Comparison of ENCODE assay signal across 26 mouse cellular contexts in the genomic region with DNA sequence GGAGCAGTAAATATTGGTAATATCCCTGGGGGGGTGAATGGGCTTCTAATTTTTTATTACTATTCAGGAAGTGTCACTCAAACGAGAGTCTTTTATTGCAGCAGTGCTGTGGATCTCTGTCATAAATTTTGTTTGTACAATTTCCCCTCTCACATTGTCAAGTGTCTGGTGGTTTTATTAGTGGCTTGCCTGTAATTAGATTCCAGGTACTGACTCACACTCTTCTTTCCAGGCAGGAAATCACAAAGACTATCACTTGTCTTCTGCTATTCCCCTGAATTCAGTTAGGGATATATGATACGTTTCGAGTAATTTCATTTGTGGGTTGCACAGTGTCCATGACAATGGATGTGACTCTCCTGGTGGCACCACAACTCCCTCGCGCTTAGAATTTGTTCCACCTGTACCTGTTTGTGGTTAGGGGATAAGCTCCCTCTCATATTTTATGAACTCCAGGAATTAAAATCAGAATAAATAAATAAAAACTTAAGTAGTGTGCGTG.
"Had no signal": no experiment of that assay in that cellular context is flagged by ENCODE, and none has a peak within 500 bp of the region (broad histone marks: within the 10 kb centered on the region; RNA-seq: fewer than 3 reads in every experiment).

No protein-coding gene starts in this region.

- H3K4me1 ChIP-seq: heart, embryonic 10.5 days; heart, embryonic 12.5 days; hindbrain, embryonic 10.5 days; hindbrain, embryonic 12.5 days; intestine, embryonic 15.5 days; liver, embryonic 13.5 days; liver, embryonic 15.5 days had no signal

- H3K36me3 ChIP-seq: heart, embryonic 10.5 days; heart, embryonic 12.5 days; hindbrain, embryonic 10.5 days; hindbrain, embryonic 12.5 days; intestine, embryonic 15.5 days; limb, embryonic 13.5 days; liver, embryonic 13.5 days; liver, embryonic 15.5 days had no signal

- ATAC-seq: hindbrain, embryonic 16.5 days; inflammation-experienced regulatory T-cells, adult 6 months; intestine, embryonic 15.5 days; intestine, postnatal 0 days; liver, postnatal 0 days had no signal

- H3K9ac ChIP-seq: heart, embryonic 12.5 days; hindbrain, embryonic 12.5 days; hindbrain, embryonic 14.5 days; intestine, embryonic 15.5 days; limb, embryonic 13.5 days; liver, embryonic 13.5 days; liver, embryonic 15.5 days; liver, postnatal 0 days had no signal

- H3K4me3 ChIP-seq: gastrocnemius, adult 2 months; heart, embryonic 10.5 days; heart, embryonic 12.5 days; hindbrain, embryonic 10.5 days; hindbrain, embryonic 12.5 days; intestine, embryonic 15.5 days; layer of hippocampus, adult 2 months; left cerebral cortex, adult 2 months; limb, embryonic 13.5 days; liver, embryonic 13.5 days; liver, embryonic 15.5 days had no signal

- H3K27me3 ChIP-seq: heart, embryonic 12.5 days; hindbrain, embryonic 12.5 days; intestine, embryonic 15.5 days; limb, embryonic 13.5 days; liver, embryonic 13.5 days; liver, embryonic 15.5 days had no signal

- H3K4me2 ChIP-seq: heart, embryonic 12.5 days; hindbrain, embryonic 12.5 days; hindbrain, embryonic 14.5 days; intestine, embryonic 15.5 days; limb, embryonic 13.5 days; liver, embryonic 11.5 days; liver, embryonic 13.5 days; liver, embryonic 15.5 days had no signal

- H3K9me3 ChIP-seq: heart, embryonic 10.5 days; heart, embryonic 12.5 days; hindbrain, embryonic 10.5 days; hindbrain, embryonic 12.5 days; intestine, embryonic 15.5 days; limb, embryonic 13.5 days; liver, embryonic 13.5 days; liver, embryonic 15.5 days had no signal

- DNase-seq: gastrocnemius, adult 2 months; gastrocnemius, postnatal 10 days; gastrocnemius, postnatal 25 days; heart, adult 18-20 months; heart, postnatal 10 days; heart, postnatal 4 days; kidney, adult 18-20 months; kidney, adult 8-10 months; kidney, postnatal 14 days; liver; liver, embryonic 13.5 days; liver, postnatal 0 days had no signal

- H3K27ac ChIP-seq: gastrocnemius, adult 2 months; heart, embryonic 10.5 days; hindbrain, embryonic 10.5 days; hindbrain, embryonic 12.5 days; hindbrain, embryonic 14.5 days; intestine, embryonic 15.5 days; layer of hippocampus, adult 2 months; left cerebral cortex, adult 2 months; limb, embryonic 13.5 days; liver, embryonic 13.5 days; liver, embryonic 15.5 days had no signal
